Comparison of ENCODE assay signal across 10 mouse cellular contexts in the genomic region with DNA sequence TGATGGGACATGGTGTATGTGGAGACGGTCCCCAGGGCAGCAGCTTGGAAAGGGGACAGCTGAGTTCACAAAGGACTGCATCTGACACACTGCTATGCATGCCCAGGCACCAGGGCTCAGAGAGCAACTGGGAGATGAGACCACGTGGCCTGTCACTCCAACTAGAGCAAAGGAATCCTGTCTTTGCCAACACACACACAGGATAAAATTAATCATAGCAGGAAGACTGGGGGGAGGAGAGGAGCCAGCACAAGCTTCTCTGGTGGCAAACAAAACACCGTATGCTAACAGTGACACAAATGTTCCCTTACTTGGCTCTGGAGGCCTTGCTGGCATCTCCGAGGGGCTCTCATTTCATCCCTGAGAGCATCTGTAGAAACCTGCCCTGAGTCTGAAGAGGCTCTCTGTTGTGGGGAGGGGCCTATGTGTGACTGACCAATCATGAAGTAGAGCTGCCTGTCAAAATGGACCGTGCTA.
DNase-seq lines count a peak whose midpoint lies in the region; ATAC-seq and TF ChIP-seq lines count a peak whose summit lies in the region.
"Had no signal": no experiment of that assay in that cellular context is flagged by ENCODE, and none has a peak within 500 bp of the region (broad histone marks: within the 10 kb centered on the region; RNA-seq: fewer than 3 reads in every experiment).

No protein-coding gene starts in this region.

- H3K4me2 ChIP-seq in heart, embryonic 13.5 days: no peak overlapping the region
- no peak overlapping the region for H3K4me2 ChIP-seq in midbrain, postnatal 0 days (ENCODE audit: low read depth, low read length, poor library complexity, severe bottlenecking)
- no peak overlapping the region for H3K4me2 ChIP-seq in midbrain, embryonic 11.5 days
- H3K4me2 ChIP-seq in forebrain, postnatal 0 days (ENCODE audit: low read depth): no peak overlapping the region
- H3K4me2 ChIP-seq: stomach, embryonic 15.5 days had no signal

- intact Hi-C loops in heart, postnatal 25 days (cut with DNase I): no loop called here

- no peak for DNase-seq in heart, postnatal 25 days (ENCODE audit: low spot score)
- DNase-seq in midbrain, postnatal 0 days (ENCODE audit: low spot score): peak; percentile 77
- no peak for DNase-seq in midbrain, embryonic 11.5 days (ENCODE audit: low spot score, missing footprints)
- DNase-seq in forebrain, postnatal 0 days: no peak
- DNase-seq in telencephalon, adult 2 months (ENCODE audit: low read depth, low spot score): peak; percentile 74
- no peak for DNase-seq in spleen, postnatal 36 days (ENCODE audit: low spot score in 2 of 2)

- H3K9me3 ChIP-seq in heart, embryonic 13.5 days: no peaks in the 10 kb centered on the region
- H3K9me3 ChIP-seq in midbrain, postnatal 0 days (ENCODE audit: low read length): no peaks in the 10 kb centered on the region
- no peaks in the 10 kb centered on the region for H3K9me3 ChIP-seq in midbrain, embryonic 11.5 days (ENCODE audit: control insufficient read depth, low read length)
- H3K9me3 ChIP-seq in forebrain, postnatal 0 days (ENCODE audit: low read length): no peaks in the 10 kb centered on the region
- H3K9me3 ChIP-seq: stomach, embryonic 15.5 days had no signal

- H3K27me3 ChIP-seq in heart, embryonic 13.5 days (replicated peaks): no peaks in the 10 kb centered on the region
- H3K27me3 ChIP-seq in midbrain, postnatal 0 days (ENCODE audit: insufficient read depth, low read length): no peaks in the 10 kb centered on the region
- H3K27me3 ChIP-seq in midbrain, embryonic 11.5 days (ENCODE audit: control insufficient read depth, insufficient read depth, low read length): no peaks in the 10 kb centered on the region
- no peaks in the 10 kb centered on the region for H3K27me3 ChIP-seq in forebrain, postnatal 0 days (ENCODE audit: insufficient read depth, low read length)
- H3K27me3 ChIP-seq: stomach, embryonic 15.5 days had no signal

- H3K36me3 ChIP-seq in heart, embryonic 13.5 days: no peaks in the 10 kb centered on the region
- H3K36me3 ChIP-seq in midbrain, postnatal 0 days (ENCODE audit: insufficient read depth, low read length): no peaks in the 10 kb centered on the region
- no peaks in the 10 kb centered on the region for H3K36me3 ChIP-seq in midbrain, embryonic 11.5 days (ENCODE audit: control insufficient read depth, insufficient read depth, low read length)
- no peaks in the 10 kb centered on the region for H3K36me3 ChIP-seq in forebrain, postnatal 0 days (ENCODE audit: insufficient read depth)
- H3K36me3 ChIP-seq: G1E; stomach, embryonic 15.5 days had no signal

- H3K9ac ChIP-seq in heart, embryonic 13.5 days: no peak overlapping the region
- no peak overlapping the region for H3K9ac ChIP-seq in midbrain, postnatal 0 days (replicated peaks; ENCODE audit: low read length, poor library complexity, severe bottlenecking)
- H3K9ac ChIP-seq in midbrain, embryonic 11.5 days (ENCODE audit: low read length): no peak overlapping the region
- H3K9ac ChIP-seq in forebrain, postnatal 0 days: no peak overlapping the region
- H3K9ac ChIP-seq: stomach, embryonic 15.5 days had no signal

- H3K27ac ChIP-seq in heart, embryonic 13.5 days (replicated peaks): peak overlapping the region; percentile 12; the same call in 1 of the 2 replicates
- no peak overlapping the region for H3K27ac ChIP-seq in midbrain, postnatal 0 days (ENCODE audit: low read depth, low read length)
- no peak overlapping the region for H3K27ac ChIP-seq in midbrain, embryonic 11.5 days (ENCODE audit: low read depth, low read length)
- no peak overlapping the region for H3K27ac ChIP-seq in forebrain, postnatal 0 days (ENCODE audit: low read depth, low read length)
- H3K27ac ChIP-seq: stomach, embryonic 15.5 days had no signal

- WGBS in heart, embryonic 13.5 days: 37% methylated on average over 5 of the region's 5 CpGs
- 54% methylated on average over 5 of the region's 5 CpGs for WGBS in midbrain, postnatal 0 days
- WGBS in midbrain, embryonic 11.5 days: 69% methylated on average over 5 of the region's 5 CpGs
- WGBS in forebrain, postnatal 0 days: 35% methylated on average over 5 of the region's 5 CpGs

- ATAC-seq in heart, embryonic 13.5 days (ENCODE audit: extremely low read depth, insufficient number of reproducible peaks, low FRiP score, low TSS enrichment): no peak; the same call in 1 of the 2 replicates
- peak; percentile 69; the same call in 1 of the 2 replicates for ATAC-seq in midbrain, postnatal 0 days (ENCODE audit: low FRiP score)
- no peak for ATAC-seq in midbrain, embryonic 11.5 days (ENCODE audit: low FRiP score)
- ATAC-seq in forebrain, postnatal 0 days: peak; percentile 86
- ATAC-seq in megakaryocyte, adult 5-6 weeks (ENCODE audit: poor library complexity, severe bottlenecking): no peak

- no peak overlapping the region for H3K4me3 ChIP-seq in heart, embryonic 13.5 days
- H3K4me3 ChIP-seq in midbrain, postnatal 0 days (ENCODE audit: low read depth, low read length): no peak overlapping the region
- no peak overlapping the region for H3K4me3 ChIP-seq in midbrain, embryonic 11.5 days (ENCODE audit: low read depth, low read length)
- no peak overlapping the region for H3K4me3 ChIP-seq in forebrain, postnatal 0 days (ENCODE audit: low read depth, low read length)
- H3K4me3 ChIP-seq: stomach, embryonic 15.5 days had no signal

- peaks cover 33% of the 10 kb centered on the region for H3K4me1 ChIP-seq in heart, embryonic 13.5 days
- no peaks in the 10 kb centered on the region for H3K4me1 ChIP-seq in midbrain, postnatal 0 days (ENCODE audit: insufficient read depth, low read length)
- no peaks in the 10 kb centered on the region for H3K4me1 ChIP-seq in midbrain, embryonic 11.5 days (ENCODE audit: control insufficient read depth, insufficient read depth, low read length)
- no peaks in the 10 kb centered on the region for H3K4me1 ChIP-seq in forebrain, postnatal 0 days (ENCODE audit: insufficient read depth)
- H3K4me1 ChIP-seq: stomach, embryonic 15.5 days had no signal

- no peak for TF ChIP-seq CTCF in midbrain, postnatal 0 days (IDR thresholded peaks at IDR 0.05)
- TF ChIP-seq CTCF in forebrain, postnatal 0 days (IDR thresholded peaks at IDR 0.05; ENCODE audit: low read depth): no peak

Comparison
In these comparisons a context has a peak if more than half of its experiments do, and no peak if none do; other contexts are left out.
1. ATAC-seq: peak in midbrain, postnatal 0 days (single experiment) and forebrain, postnatal 0 days (single experiment); none in heart, embryonic 13.5 days (single experiment), midbrain, embryonic 11.5 days (single experiment) and megakaryocyte, adult 5-6 weeks (single experiment).
2. DNase-seq: peak in midbrain, postnatal 0 days (single experiment) and telencephalon, adult 2 months (single experiment); none in heart, postnatal 25 days (single experiment), midbrain, embryonic 11.5 days (single experiment), forebrain, postnatal 0 days (single experiment) and spleen, postnatal 36 days (0 of 2).